Mouse (Mus musculus): ENCODE results near the gene Tac1.
A peak's percentile ranks its signal among the peaks of the same experiment; 100 is the strongest.
"Not testable (repeated sequence)": the region's sequence is repeated elsewhere in the genome, so short reads cannot be mapped to it uniquely, and the experiment has no call there.

Tac1 gene

DNA sequence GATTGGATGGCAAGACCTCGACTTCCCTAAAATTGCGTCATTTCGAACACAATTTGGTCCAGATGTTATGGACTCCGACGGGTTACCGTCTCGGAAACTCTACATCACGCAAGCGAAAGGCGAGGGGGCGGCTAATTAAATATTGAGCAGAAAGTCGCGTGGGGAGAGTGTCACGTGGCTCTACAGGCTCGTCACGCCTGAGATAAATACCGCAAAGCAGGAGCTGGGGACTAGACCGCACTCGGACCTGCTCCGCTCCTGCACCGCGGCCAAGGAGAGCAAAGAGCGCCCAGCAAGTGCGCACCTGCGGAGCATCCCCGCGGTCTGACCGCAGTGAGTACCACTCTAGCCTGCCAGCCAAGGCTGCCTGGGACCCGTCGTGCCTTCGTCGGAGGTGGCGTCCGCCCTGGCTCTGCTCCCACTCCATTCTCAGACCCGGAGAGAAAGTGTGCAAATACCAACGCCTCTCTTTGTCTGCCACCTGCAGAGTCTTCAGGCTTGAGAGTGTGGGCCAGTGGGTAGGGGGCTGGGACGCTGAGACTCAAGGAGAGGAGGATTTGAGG is at the start of gene Tac1:
TSS of gene Tac1 (plus strand) at position 51 of the 563 bp plus-strand sequence.
- peak; percentile 4 for DNase-seq

DNA sequence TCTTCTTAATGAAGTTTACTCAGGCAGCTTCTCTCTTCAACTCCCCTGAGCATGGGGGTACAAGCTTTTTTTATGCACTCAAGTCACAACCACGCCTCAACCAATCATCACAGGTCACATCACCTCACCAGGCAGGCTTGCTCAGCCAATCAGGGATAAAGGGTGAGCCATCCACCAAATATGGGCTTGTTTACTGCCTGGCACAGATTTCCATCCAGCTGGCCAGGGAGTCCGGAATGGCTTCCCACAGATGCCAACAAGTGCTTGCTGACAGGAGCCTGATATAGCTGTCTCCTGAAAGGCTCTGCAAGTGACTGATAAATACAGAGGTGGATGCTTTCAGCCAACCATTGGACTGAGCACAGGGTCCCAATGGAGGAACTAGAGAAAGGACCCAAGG is 11.2 kb upstream of the Tac1 start:
- not testable (repeated sequence) for DNase-seq

DNA sequence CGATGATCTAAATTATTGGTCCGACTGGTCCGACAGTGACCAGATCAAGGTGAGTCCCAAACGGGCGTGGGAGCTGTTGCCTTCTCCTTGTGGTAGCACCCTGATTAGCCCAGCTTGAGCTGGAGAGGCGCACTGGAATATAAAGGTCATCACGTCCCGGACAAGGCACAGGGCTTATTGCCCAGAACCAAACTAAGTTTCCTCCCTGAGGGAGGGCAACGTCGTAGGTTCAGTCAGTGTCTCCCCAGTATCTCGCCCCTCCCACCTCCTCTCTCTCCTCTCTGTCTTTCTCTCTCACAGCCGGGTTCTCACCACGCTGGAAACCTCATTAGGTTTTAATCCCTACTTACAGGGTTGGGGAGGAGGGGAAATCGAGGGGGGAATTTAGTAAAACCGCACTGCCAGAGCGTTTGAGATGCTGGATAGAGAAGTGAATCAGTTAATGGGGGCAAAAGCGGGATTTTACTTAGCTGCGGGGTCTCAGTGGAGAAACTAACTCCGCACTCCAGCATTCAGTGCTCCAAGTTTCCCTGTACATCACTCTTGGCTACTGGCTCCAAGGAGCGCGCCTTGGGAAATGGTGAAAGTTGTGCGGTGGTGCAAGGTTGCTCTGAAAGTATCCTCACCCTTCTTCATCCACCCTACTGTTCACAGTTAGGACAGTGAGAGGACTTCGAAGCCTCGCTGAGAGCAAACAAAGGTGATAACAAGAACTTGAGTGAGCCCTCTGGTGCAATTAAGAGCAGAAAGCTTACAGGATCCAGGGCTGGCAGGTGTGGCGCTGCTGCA is 1.2 kb downstream of the Tac1 start:
- no peak for DNase-seq

DNA sequence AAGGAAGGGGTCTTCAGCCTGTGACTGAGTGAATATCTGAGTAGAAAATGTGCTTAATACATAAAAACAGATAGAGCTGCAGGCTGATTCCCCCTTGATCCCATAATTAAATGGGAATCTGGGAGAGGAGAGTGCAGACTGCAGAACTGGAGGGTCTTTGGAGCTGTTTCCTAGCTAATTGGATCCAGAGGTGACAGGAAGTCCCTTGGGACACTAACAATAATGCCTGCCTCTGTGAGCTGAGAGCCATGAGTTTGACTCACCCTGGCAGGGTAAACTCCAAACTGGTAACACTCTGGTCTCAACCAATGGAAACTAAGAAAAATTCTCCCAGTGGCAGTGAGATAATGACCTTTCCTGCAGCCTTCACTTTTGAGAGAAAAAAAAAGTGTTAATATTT is 3.5 kb downstream of the Tac1 start:
- no peak for DNase-seq

DNA sequence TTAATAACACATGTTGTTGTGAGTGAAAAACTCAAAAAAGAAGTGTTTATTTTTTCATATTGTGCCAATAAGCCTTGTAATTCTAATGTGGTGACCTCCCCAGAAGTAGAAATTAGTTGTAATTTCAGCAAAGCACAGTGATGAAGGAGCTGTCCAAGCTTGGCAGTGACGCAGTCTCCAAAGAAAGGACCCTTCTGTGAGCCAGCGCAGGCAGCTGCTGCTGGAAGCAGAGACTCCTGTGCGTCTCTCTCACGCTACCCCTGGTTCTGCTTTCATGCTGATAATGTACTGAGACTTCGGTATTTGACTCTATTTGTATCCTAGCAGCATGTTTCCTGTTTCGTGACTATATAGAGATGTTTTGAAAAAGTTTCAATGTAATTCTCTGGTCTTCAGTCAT is 7.8 kb downstream of the Tac1 start:
- no peak for DNase-seq

DNA sequence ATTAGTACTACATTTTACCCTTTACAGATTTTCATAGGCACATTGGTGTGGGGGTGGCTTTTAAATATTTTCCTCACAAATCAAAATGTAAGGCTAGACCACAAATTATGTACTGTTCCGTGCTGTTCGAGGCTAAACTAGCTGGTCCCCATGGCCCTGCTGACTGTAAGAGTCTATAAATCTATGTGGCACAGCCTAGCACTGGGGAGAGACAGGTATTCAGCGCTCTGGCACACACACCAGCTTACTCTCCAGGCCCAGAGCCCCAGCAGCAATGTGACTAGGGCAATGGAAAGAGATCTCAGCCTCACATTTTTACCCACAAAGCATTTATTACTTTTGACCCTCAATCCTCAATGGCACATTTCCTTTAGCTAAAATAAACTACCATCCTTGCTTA is 9.9 kb downstream of the Tac1 start:
- no peak for DNase-seq

DNA sequence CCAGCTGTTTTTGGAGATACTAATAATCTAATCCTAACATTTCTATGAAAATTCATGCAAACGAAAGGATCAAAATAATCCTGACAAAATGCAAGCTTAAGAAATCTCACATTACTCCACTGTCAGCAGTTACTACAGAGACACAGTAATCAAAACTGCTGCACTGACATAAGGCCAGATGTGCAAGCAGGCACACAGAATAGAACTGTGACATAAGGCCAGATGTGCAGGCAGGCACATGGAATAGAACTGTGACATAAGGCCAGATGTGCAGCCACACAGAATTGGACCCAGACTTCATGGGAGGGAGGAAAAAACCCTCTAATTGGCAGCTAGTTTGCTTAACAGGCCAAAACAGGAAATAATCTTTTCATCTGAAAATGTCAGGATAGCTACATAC is 16.5 kb downstream of the Tac1 start:
- DNase-seq: no peak

DNA sequence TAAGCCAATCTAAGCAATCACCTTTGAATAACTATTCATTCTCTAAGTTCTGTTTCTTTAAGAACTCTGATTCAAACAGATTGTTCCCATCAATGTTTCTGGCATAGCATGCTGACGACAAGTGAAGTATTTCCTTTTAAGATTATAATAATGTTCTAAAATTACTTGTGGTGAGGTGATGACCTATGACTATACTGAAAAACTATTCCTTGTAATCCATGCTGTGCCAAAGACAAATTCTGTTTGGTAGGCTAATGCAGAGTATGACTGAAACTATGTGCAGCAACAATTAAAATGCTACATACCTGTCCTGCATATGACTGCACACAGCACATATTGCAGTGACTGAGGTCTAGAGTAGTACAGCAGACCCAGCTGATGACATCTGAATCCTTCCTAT is 23.4 kb downstream of the Tac1 start:
- no peak for DNase-seq

DNA sequence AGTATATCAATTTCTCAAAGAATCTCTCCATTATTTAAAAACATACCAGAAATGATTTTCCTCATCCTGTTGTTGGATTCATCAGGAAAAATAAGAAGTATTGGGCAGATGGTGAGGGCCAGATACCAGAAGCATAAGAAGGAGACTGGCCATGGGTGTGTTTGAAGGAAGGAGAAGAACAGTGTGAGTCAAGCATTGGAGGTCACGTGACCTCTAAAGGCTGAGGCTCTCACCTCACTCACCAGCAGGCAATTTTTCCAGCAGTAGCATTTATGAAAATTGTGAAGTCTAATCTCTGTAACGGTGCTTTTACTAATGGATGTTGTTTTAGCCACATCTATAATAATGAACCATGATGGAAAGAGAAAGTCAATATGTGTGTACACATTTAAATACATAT is 39.8 kb downstream of the Tac1 start:
- no peak for DNase-seq

DNA sequence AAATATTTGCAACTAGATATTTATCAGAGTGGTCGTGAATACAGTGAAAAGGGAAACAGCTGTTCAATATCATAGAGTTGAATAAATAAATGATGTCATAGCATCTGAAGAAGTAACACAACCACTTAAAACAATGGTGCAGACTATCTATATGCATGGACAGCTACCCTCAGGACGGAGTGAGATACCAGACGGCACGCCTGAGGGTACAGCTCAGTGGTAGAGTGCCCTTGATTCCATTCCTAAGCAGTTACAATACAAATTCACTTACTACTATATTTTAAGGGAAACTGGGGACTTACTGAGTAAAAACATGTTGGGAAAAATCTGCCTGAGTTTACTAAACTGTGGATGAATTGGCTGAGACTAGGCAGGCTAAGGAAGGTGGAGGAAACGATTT is 43.7 kb downstream of the Tac1 start:
- DNase-seq: no peak

DNA sequence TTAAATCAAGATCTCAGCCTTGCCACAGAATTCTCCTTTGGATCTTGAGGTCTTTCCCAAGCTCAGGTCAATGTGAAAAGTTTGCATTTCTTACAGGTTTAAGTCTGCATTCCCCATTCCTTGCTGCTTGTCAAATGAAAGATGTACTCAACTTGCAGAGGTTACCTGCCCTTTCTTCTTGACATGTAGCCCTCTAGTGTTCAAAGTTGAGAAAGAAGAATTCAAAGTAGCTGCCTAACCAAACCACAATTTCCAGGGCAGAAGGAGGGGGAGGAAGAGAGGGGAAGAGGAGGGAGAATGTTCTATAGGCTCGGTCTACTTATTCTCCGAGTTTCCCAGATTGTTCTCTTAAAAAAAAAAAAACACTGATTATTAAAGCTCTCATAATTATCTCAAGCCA is 45.5 kb downstream of the Tac1 start:
- no peak for DNase-seq

DNA sequence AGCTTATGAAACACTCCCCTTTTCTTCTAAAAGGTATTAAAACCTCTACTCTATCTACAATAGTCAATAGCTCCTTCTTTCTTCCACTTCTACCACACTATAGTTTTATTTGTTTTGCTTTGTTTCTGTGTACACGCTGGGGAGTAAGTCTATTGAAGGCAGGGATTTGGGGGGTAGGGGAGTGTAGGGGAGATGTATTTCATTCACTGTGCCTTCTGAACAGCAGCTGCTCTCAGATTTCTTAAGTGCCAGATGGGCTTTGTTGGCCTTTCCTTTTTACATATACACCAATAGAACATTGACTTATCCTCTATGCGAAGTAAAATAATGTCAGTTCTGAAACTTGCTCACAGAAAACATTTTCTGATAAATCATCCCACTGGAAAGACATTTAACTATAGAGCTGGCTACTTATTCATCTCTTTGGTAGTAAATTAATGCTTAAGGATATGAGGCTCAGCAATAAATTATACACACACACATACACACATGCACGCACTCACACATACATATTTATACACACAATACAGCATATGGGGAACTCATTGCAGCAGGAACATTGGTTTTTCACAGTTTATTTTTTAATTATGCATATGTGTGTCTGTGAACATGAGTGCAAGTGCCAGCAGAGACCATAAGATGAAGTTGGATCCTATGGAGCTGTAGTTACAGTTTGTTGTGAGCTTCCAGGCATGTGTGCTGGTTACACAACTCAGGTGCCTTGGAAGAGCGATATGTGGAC is 46.8 kb downstream of the Tac1 start:
- no peak for DNase-seq

DNA sequence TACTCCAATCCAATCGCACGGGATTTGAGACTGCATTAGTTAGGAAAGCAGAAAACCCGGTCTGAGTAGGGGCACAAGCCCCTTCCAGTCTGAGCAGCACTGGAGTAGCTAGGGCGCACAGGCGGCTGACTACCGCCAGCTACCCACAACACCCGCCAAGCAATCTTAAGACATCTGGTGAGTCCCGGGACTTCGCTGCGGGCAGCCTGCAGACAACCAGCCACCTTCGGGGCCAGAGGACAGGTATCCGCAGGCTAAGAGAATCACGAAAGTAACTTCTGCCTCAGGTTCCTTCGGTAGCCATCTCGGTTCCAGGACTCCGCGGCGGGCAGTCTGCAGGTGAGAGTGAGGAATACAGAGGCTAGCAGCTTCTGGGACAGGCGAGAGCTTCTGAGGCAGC is 59.0 kb downstream of the Tac1 start:
- not testable (repeated sequence) for DNase-seq

Data from kidney, postnatal 10 days (tissue).